Mouse (Mus musculus): ENCODE data around the gene Shf. TPM values are rescaled to one million over a fixed set of nuclear protein-coding genes. Genes with fewer than 3 reads are reported as not detected.
A peak's percentile ranks its signal among the peaks of the same experiment; 100 is the strongest.

Gene Shf
- polyA plus RNA-seq, 1 experiment from 2014 or later = 2.3 TPM

DNA sequence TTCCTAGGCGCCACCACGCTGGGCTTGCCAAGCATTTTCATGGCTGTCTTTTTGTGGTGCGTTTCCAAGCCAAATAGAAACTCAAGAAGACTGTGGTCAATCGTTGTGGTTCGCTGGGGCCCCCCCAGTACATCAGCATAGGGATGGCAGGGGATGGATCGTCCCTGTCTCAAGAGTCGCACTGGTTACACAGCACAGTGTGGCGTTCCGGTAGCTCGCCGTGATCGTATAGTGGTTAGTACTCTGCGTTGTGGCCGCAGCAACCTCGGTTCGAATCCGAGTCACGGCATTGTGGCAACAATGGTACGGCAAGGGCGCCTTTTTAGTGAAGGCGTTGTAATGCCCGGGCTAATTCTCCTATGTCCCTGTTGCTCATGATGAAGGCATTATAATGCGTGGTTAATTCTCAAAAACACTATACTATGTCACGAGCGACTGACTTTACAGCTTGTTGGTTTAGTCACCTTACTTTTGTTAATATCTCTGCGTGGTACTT, 8.8 kb upstream of the Shf start:
- H3K36me3 ChIP-seq = no peaks in the 10 kb centered on the region
- H3K4me3 ChIP-seq (replicated peaks) = peak overlapping the region; percentile 61
- peak overlapping the region; percentile 53 for H3K4me2 ChIP-seq
- peaks cover 2% of the 10 kb centered on the region; the same call in 1 of the 2 replicates for H3K4me1 ChIP-seq
- WGBS = under 1% methylated on average over 26 of the region's 26 CpGs
- H3K27ac ChIP-seq = peak overlapping the region; percentile 91
- peak; percentile 82 for ATAC-seq (ENCODE audit: insufficient read depth, low FRiP score, low read depth)
- H3K9ac ChIP-seq = peak overlapping the region; percentile 21; the same call in 1 of the 2 replicates
- H3K9me3 ChIP-seq = no peaks in the 10 kb centered on the region
- no peaks in the 10 kb centered on the region for H3K27me3 ChIP-seq (replicated peaks)

DNA sequence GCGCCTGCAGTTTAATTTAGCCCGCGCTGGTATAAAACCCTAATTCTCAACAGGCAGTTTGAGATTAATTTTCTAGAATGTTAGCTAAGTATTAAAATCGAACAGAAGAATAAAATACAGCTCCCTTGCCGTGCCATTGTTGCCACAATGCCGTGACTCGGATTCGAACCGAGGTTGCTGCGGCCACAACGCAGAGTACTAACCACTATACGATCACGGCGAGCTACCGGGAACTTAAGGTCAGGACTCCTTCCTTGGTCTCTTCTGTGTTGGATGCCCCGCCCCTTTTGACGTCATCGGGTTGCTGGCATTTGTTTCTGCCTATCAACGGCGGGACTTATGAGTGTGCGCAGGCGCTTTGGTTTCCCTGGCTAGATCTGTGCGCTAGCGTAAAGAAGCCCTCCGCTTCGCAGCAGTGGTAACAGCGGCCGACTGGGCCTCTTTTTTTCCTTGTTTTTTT, 8.3 kb upstream of the Shf start:
- peak; percentile 90 for ATAC-seq (ENCODE audit: insufficient read depth, low FRiP score, low read depth)
- Histone ChIP-seq H3K4me2 (peak overlapping the region; percentile 53), H3K27me3 (replicated peaks) (no peaks in the 10 kb centered on the region), H3K36me3 (no peaks in the 10 kb centered on the region), H3K9me3 (no peaks in the 10 kb centered on the region), H3K9ac (peak overlapping the region; percentile 21; the same call in 1 of the 2 replicates), H3K4me1 (peaks cover 2% of the 10 kb centered on the region; the same call in 1 of the 2 replicates), H3K4me3 (replicated peaks) (peak overlapping the region; percentile 61), H3K27ac (peak overlapping the region; percentile 91)
- WGBS = under 1% methylated on average over 28 of the region's 28 CpGs

DNA sequence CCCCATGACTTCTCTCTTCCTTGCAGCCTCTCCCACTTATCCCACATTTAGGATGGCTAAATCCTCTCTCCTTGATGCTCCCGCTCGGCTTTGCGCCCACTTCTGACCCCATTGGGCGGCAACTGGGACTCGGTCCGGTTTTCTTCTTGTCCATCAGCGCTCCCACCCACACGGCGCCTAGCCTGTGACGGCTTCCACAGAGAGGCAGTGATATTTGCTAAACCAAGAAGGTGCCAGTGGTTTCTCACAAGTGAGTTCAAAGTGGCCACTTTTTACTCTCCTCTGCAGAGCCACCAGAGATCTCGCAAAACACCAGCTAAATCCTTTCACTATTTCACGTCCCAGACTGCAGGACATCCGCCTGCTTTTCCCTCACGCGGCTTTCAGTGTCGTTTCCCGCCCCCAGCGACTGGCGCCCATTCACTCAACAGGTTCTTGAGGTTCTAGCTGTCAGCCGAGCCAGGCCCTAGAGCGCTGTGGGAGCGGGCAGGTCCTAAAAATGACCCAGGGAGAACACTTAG, 7.1 kb upstream of the Shf start:
- no peaks in the 10 kb centered on the region for H3K9me3 ChIP-seq
- under 1% methylated on average over 22 of the region's 22 CpGs for WGBS
- ATAC-seq (ENCODE audit: insufficient read depth, low FRiP score, low read depth) = no peak
- peak overlapping the region; percentile 95 for H3K27ac ChIP-seq
- no peaks in the 10 kb centered on the region for H3K27me3 ChIP-seq (replicated peaks)
- no peaks in the 10 kb centered on the region for H3K36me3 ChIP-seq
- H3K4me3 ChIP-seq (replicated peaks) = peak overlapping the region; percentile 85
- H3K4me1 ChIP-seq = peaks cover 2% of the 10 kb centered on the region; the same call in 1 of the 2 replicates
- peak overlapping the region; percentile 75 for H3K4me2 ChIP-seq
- H3K9ac ChIP-seq = peak overlapping the region; percentile 58

DNA sequence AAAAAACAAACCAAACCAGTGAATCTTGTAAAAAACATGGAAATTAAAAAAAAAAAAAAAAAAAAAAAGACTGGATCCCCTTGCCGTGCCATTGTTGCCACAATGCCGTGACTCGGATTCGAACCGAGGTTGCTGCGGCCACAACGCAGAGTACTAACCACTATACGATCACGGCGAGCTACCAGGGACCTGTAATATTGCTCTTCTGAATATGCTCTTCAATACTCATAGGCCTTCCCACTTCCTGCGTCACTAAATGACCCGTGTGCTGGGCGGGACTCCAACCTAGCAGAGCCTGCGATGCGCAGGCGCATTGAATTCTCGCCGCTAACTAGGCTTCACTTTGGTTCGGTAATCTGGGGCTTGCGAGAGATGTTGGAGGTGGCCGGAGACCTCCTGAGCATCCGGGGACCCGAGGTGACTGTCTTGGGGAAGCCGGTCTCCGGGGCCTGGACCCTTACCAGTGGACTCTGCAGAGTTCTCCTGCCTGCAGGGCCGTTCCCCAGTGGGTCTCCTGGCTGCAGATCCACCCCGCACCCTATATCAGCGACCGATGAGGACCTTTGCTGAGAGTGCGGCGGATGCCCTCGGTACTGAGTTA, 6.5 kb upstream of the Shf start:
- H3K9me3 ChIP-seq = no peaks in the 10 kb centered on the region
- WGBS = under 1% methylated on average over 32 of the region's 32 CpGs
- peak overlapping the region; percentile 58 for H3K9ac ChIP-seq
- peak overlapping the region; percentile 75 for H3K4me2 ChIP-seq
- H3K36me3 ChIP-seq = no peaks in the 10 kb centered on the region
- peak; percentile 77 for ATAC-seq (ENCODE audit: insufficient read depth, low FRiP score, low read depth)
- H3K4me3 ChIP-seq (replicated peaks) = peak overlapping the region; percentile 85
- peak overlapping the region; percentile 95 for H3K27ac ChIP-seq
- H3K4me1 ChIP-seq = peaks cover 2% of the 10 kb centered on the region; the same call in 1 of the 2 replicates
- H3K27me3 ChIP-seq (replicated peaks) = no peaks in the 10 kb centered on the region

DNA sequence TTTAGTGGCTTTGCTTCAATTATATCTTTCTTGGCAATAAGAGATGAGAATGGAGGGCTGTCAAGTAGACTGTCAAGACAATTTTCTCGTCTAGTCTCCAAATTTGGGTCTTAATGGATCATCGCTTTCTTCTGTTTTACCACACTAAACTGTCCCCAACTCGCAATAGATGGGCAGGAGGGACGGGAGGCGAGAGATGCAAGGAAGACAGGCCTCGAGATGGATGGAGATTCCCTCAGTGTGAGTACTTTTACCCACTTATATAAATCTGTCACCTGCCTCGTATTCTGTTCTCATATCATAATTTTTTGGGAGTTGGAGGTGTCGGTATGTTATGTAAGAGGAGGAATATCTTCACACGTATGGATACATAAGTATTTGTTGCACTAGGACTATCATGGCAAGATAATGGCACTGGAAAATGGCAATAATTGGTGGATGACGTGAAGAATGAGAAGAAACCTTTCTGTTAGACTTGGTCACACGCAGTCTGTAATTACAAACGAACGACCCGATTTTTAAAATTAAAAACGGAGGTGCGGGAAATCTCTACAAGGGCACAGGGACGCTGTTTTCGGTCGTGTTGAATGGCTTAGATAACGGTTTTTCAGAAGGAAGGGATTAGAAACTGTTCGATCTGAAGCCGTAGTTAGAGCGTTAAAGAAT, 5.8 kb upstream of the Shf start:
- WGBS = 21% methylated on average over 23 of the region's 23 CpGs
- H3K4me3 ChIP-seq (replicated peaks) = peak overlapping the region; percentile 85
- no peak overlapping the region for H3K27ac ChIP-seq
- H3K36me3 ChIP-seq = no peaks in the 10 kb centered on the region
- H3K27me3 ChIP-seq (replicated peaks) = no peaks in the 10 kb centered on the region
- H3K9ac ChIP-seq = no peak overlapping the region; the same call in 1 of the 2 replicates
- peak overlapping the region; percentile 49 for H3K4me2 ChIP-seq
- H3K9me3 ChIP-seq = no peaks in the 10 kb centered on the region
- peaks cover 2% of the 10 kb centered on the region; the same call in 1 of the 2 replicates for H3K4me1 ChIP-seq
- ATAC-seq (ENCODE audit: insufficient read depth, low FRiP score, low read depth) = no peak

DNA sequence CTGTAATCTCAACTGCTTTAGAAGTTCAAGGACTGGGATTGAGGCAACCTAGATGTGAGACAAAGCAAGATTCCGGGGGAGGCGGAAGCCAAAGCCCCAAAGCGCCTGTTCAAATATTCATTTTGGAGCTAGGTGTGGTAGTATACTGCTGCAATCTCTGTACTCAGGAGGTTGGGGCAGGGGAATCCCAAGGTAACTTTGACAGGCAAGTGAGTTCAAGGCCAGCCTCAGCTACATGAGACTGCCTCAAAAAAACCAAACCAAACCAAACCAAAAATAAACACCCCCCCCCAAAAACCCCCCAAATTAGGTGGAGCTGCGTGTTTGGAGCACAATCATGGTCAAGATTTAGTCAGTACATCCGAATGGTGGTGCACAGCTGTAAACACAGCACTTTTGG, 5.0 kb upstream of the Shf start:
- H3K36me3 ChIP-seq = no peaks in the 10 kb centered on the region
- no peak overlapping the region for H3K4me3 ChIP-seq (replicated peaks)
- H3K27me3 ChIP-seq (replicated peaks) = no peaks in the 10 kb centered on the region
- H3K4me2 ChIP-seq = no peak overlapping the region
- 70% methylated on average over 5 of the region's 5 CpGs for WGBS
- ATAC-seq (ENCODE audit: insufficient read depth, low FRiP score, low read depth) = no peak
- no peaks in the 10 kb centered on the region for H3K9me3 ChIP-seq
- H3K4me1 ChIP-seq = peaks cover 6% of the 10 kb centered on the region
- H3K27ac ChIP-seq = no peak overlapping the region
- H3K9ac ChIP-seq = no peak overlapping the region

DNA sequence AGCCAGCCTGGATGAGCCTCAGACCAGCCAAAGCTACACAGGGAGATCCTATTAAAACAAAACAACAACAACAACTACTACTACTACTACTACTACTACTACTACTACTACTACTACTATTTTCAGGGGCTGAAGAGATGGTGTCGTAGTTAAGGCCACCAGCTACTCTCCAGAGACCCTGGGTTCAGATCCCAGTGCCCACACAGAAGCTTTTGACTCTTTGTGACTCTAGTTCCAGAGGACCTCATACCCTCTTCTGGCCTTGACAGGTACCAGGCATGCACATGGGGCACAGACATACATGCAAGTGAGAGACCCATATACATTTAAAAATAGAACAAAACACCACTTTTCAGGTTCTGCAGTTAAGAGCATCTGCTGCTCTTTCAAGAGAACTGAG, 3.6 kb upstream of the Shf start:
- Histone ChIP-seq H3K4me2 (no peak overlapping the region), H3K9ac (no peak overlapping the region), H3K27ac (no peak overlapping the region), H3K9me3 (no peaks in the 10 kb centered on the region), H3K4me1 (peaks cover 5% of the 10 kb centered on the region; the same call in 1 of the 2 replicates), H3K36me3 (no peaks in the 10 kb centered on the region), H3K27me3 (replicated peaks) (no peaks in the 10 kb centered on the region), H3K4me3 (replicated peaks) (no peak overlapping the region)
- WGBS = 92% methylated on average over 1 of the region's 1 CpGs
- ATAC-seq (ENCODE audit: insufficient read depth, low FRiP score, low read depth) = no peak

DNA sequence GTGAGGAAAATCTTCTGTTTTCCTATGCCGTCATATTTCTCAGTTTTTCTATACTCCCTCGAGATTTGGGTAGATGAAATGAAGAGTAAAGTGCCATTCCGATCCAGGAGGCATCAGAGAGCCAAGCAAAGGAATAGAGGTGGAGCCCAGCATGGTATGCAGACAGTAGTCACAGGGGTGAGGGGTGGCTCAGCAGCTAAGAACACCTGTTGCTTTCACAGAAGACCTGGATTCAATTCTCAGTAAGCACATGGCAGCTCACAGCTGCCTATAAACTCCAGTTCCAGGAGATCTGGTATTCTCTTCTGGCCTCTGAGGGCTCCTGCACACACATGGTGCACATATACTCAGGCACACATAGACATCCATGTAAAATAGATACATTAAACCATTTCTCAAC, 3.1 kb upstream of the Shf start:
- no peak for ATAC-seq (ENCODE audit: insufficient read depth, low FRiP score, low read depth)
- no peak overlapping the region for H3K4me3 ChIP-seq (replicated peaks)
- no peak overlapping the region for H3K4me2 ChIP-seq
- H3K9me3 ChIP-seq = no peaks in the 10 kb centered on the region
- peaks cover 9% of the 10 kb centered on the region for H3K4me1 ChIP-seq
- H3K36me3 ChIP-seq = no peaks in the 10 kb centered on the region
- WGBS = 61% methylated on average over 3 of the region's 3 CpGs
- no peak overlapping the region for H3K27ac ChIP-seq
- H3K9ac ChIP-seq = no peak overlapping the region
- H3K27me3 ChIP-seq (replicated peaks) = no peaks in the 10 kb centered on the region

DNA sequence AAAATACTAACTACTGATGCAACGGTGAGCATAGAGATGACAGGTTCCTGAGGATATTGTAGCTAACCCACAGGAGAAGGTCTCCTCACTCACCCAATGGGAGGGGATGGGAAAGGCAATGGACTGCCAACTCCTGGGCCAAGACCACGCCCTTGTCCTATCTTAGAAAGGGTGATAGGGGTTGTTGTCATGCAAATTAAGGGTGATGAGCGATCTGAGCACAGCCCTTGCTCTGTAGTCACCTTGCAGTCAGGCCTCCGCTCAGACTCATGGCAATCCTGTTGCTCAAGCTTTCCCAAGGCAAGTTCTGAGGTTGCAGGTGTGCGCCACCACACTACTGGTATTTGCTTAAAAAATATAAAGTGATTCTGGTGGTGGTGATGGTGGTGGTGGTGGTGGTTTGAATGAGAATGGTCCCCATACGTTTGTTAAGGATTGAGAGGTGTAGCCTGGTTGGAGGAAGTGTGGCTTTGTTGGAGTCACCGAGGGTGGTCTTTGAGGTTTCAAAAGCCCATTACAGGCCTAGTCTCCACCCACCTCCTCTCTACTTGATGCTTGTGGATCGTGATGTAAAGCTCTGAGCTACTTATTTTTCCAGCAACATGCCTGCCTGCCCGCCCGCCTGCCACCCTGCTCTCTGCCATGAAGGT, 1.3 kb upstream of the Shf start:
- peaks cover 13% of the 10 kb centered on the region for H3K4me1 ChIP-seq
- H3K27ac ChIP-seq = no peak overlapping the region
- no peak overlapping the region for H3K9ac ChIP-seq
- ATAC-seq (ENCODE audit: insufficient read depth, low FRiP score, low read depth) = no peak
- H3K27me3 ChIP-seq (replicated peaks) = no peaks in the 10 kb centered on the region
- H3K9me3 ChIP-seq = no peaks in the 10 kb centered on the region
- WGBS = 50% methylated on average over 10 of the region's 10 CpGs
- no peak overlapping the region for H3K4me3 ChIP-seq (replicated peaks)
- H3K4me2 ChIP-seq = no peak overlapping the region
- H3K36me3 ChIP-seq = no peaks in the 10 kb centered on the region

DNA sequence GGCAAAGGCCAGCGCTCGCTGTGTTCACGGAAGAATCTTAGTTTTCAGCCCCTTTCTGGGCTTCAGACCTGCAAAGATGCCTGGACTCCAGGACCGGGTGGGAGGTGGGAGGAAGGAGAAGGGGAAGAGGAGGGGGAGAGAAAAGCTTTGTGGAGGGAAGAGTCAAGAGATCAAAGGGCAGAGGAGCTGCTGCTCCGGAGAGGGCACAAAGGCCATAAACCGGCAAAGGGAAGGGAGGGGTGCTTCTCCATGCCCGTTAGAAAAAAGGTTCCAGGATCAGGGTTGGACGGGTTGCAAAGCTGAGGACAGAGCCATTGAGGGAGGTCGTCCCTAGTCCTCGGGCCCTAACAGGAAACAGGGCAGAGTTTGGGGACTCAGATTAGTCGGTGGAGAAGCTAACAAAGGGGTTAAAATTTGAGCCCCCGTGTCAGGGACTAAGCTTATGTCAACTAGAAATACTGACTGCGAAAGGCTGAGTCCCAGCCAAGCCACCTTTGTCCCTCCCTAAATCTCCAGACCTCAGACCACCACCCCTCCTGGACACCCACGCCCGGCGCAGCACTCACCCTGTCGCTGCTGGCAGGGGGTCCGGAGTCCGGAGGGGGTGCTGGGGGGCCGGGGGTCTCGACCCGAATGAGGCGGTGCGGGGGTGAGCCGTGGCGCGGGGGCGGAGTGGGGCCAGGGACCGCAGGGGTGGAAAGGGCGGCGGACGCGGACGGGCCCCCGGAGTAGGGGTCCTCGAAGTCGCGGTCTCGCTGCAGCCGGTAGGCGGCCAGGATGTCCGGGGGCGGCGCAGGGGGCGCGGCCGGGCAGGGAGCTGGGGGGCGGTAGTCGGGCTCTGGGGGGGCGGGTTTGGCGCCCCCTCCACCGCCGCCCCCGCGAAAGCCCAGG, 636 bp downstream of the Shf start:
- Histone ChIP-seq H3K27me3 (replicated peaks) (no peaks in the 10 kb centered on the region), H3K9me3 (no peaks in the 10 kb centered on the region), H3K4me1 (peaks cover 13% of the 10 kb centered on the region), H3K9ac (peak overlapping the region; percentile 82), H3K36me3 (peaks cover 6% of the 10 kb centered on the region; the same call in 1 of the 2 replicates), H3K4me2 (peak overlapping the region; percentile 68), H3K4me3 (replicated peaks) (peak overlapping the region; percentile 58), H3K27ac (peak overlapping the region; percentile 37; the same call in 1 of the 2 replicates)
- peak; percentile 51 for ATAC-seq (ENCODE audit: insufficient read depth, low FRiP score, low read depth)
- WGBS = 2% methylated on average over 48 of the region's 55 CpGs

DNA sequence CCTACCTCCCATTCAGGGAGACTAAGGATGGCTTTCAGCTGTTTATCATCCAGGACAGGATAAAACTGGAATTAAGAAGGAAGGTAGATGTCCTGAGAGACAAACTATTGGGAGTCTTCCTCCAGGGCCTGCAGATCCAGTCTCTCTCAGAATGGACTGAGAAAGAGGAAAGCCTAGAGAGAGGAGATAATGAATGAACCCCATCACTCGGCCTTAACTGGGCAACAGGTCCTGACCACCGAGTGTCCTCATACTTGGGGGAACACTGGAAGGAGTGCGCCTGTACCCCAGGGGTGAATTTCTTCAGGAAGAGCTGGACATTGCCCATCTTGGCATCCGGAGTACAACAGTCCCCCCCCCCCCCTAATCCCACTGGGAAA, 1.3 kb downstream of the Shf start:
- no peaks in the 10 kb centered on the region for H3K9me3 ChIP-seq
- no peak for ATAC-seq (ENCODE audit: insufficient read depth, low FRiP score, low read depth)
- no peaks in the 10 kb centered on the region for H3K27me3 ChIP-seq (replicated peaks)
- peak overlapping the region; percentile 58 for H3K4me3 ChIP-seq (replicated peaks)
- H3K4me2 ChIP-seq = peak overlapping the region; percentile 68
- peaks cover 6% of the 10 kb centered on the region; the same call in 1 of the 2 replicates for H3K36me3 ChIP-seq
- H3K27ac ChIP-seq = no peak overlapping the region
- H3K4me1 ChIP-seq = peaks cover 13% of the 10 kb centered on the region
- peak overlapping the region; percentile 82; the same call in 1 of the 2 replicates for H3K9ac ChIP-seq
- 23% methylated on average over 4 of the region's 4 CpGs for WGBS

Data from stomach, embryonic 15.5 days (tissue).